Mouse (Mus musculus) cortical plate, adult 2 months (tissue): ENCODE data around the gene Zfp771.

ENCODE experiments used
- CTCF ChIP-seq: fragments of 200-500 bp; IDR thresholded peaks from 2 replicates; pipeline ENCODE4 v1.5.1; 2011; ENCODE audit warnings: mild to moderate bottlenecking, control low read depth, low read length; ENCODE audit not compliant: insufficient read depth; ENCODE audit errors: extremely low read depth
- POLR2A ChIP-seq: fragments of 200-500 bp; IDR thresholded peaks from 2 replicates; pipeline ENCODE4 v1.6.1; 2011; ENCODE audit warnings: mild to moderate bottlenecking, low read length, control low read depth; ENCODE audit not compliant: insufficient read depth; ENCODE audit errors: extremely low read depth

GRCm38 (mm10) chr7:127210266-127210665, 33.8 kb upstream of the Zfp771 start:
- TF ChIP-seq POLR2A, result no peak
- TF ChIP-seq CTCF, result no peak
